Mouse (Mus musculus) liver, adult 2 months (tissue): ENCODE measurements at regions not wholly inside any gene's neighbourhood (a gene's known extent, or its start where the extent isn't known, plus 50 kb on each side); places are given as distances from the start of the nearest gene placed in this dataset.

Experiments
- DNase-seq: peaks from one replicate; pipeline ENCODE4 v3.0.0-alpha.2; 2011; ENCODE audit warnings: low read depth, low spot score; ENCODE audit errors: extremely low read depth
- H3K27ac ChIP-seq: fragments of 200-500 bp; replicated peaks from 2 replicates; pipeline ENCODE4 v1.5.1; 2012; ENCODE audit warnings: low read depth, mild to moderate bottlenecking, control low read depth, inconsistent platforms, low read length; ENCODE audit not compliant: insufficient read depth
- H3K27me3 ChIP-seq: fragments of 200-500 bp; 2 replicates; pipeline ENCODE4 v1.6.1; 2012; ENCODE audit warnings: mild to moderate bottlenecking, moderate library complexity, low read length, inconsistent platforms; ENCODE audit not compliant: control insufficient read depth, insufficient read depth
- H3K36me3 ChIP-seq: fragments of 200-500 bp; 2 replicates; pipeline ENCODE4 v1.6.1; 2012; ENCODE audit warnings: low read length, inconsistent platforms; ENCODE audit not compliant: control insufficient read depth, insufficient read depth
- H3K4me1 ChIP-seq: fragments of 200-500 bp; 2 replicates; pipeline ENCODE4 v1.6.1; 2011; ENCODE audit warnings: low read length; ENCODE audit not compliant: control insufficient read depth, insufficient read depth
- H3K4me3 ChIP-seq: fragments of 200-500 bp; 2 replicates; pipeline ENCODE4 v1.5.1; 2011; ENCODE audit warnings: low read depth, mild to moderate bottlenecking, control low read depth, low read length, moderate library complexity; ENCODE audit not compliant: insufficient read depth
- H3K79me2 ChIP-seq: fragments of 200-500 bp; 2 replicates; pipeline ENCODE4 v1.6.1; 2012; ENCODE audit warnings: inconsistent platforms, mild to moderate bottlenecking, low read length, moderate library complexity; ENCODE audit not compliant: control insufficient read depth, insufficient read depth
- H3K9ac ChIP-seq: fragments of 200-500 bp; 2 replicates; pipeline ENCODE4 v1.6.1; 2012; ENCODE audit warnings: low read depth, mild to moderate bottlenecking, control low read depth, inconsistent platforms, low read length
- CTCF ChIP-seq: fragments of 200-500 bp; IDR thresholded peaks from 2 replicates; pipeline ENCODE4 v1.5.1; 2011; ENCODE audit warnings: low read depth, low read length, control low read depth
- POLR2A ChIP-seq: fragments of 200-500 bp; IDR thresholded peaks from 2 replicates; pipeline ENCODE4 v1.6.1; 2011; ENCODE audit warnings: low read length, control low read depth; ENCODE audit not compliant: insufficient read depth; ENCODE audit errors: extremely low read depth
- WGBS: fragments of 180-500 bp; shearing (Covaris S2); methylation state at CpG from one replicate; pipeline ENCODE4 v1.1.7; 2018; 5-methylcytosine and 5-hydroxymethylcytosine counted together

DNA sequence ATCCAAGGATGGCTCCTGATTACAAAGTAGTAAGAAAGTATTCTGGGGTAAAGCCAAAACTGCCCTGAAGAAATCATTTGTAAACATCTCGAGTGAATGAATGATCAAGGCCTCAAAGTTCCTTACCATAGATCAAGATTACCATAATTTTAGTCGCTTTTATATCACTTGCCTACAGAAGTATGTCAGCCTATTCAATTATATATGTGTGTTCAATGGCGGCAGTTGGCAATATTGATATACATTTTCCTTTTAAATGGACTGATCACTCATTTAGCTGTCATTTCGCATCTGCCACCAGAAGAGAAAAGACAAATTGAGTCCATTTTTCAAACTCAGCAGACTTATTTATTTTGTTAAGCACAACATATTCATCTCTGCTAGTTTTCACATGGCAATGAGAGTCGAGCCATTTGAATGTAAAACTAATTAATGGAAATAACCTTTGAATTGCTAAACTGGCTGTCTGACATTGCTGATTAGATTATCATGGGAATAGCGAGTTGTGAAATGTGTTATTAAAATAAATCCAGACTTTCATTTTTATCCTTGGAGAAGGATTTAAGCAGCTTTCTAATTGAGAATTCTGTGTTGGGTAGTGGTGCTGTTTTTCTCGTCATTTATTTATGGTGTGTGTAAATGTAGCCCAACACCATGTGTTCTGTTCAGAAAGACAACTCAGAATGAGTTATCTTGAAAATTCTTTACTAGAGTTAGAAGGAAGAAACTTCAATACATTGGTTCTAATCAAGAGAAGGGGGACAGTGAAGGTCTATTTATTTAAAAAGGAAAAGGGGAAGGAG lies 350.6 kb upstream of the Clec14a start:
- WGBS, result 84% methylated on average over 7 of the region's 7 CpGs
- Histone ChIP-seq H3K4me3 (no peak overlapping the region), H3K27me3 (no peaks in the 10 kb centered on the region), H3K36me3 (no peaks in the 10 kb centered on the region), H3K9ac (no peak overlapping the region), H3K27ac (no peak overlapping the region), H3K4me1 (no peaks in the 10 kb centered on the region), H3K79me2 (no peaks in the 10 kb centered on the region)
- DNase-seq, result no peak
- TF ChIP-seq CTCF, result no peak
- no peak for TF ChIP-seq POLR2A

DNA sequence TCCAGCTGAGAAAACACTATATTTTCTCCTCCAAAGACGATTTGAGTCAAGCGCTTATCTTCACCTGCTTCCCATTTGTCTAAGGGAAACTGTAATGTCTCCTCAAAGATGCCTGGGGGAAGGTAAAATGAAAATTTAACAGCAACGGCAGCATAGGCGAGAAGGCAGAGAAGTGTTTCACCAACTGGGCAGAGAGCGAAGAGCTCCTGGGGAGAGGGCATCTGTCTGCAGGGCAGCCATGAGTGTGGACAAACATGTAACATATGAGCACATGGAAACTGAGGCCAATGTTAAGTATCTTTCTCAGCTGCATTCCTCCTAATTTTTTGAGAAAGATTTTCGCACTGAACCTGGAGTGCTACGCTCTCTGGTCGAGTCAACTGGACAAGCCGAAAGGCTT lies 325.7 kb upstream of the Clec14a start:
- Histone ChIP-seq H3K79me2 (no peaks in the 10 kb centered on the region), H3K9ac (no peak overlapping the region), H3K36me3 (no peaks in the 10 kb centered on the region), H3K4me1 (no peaks in the 10 kb centered on the region), H3K4me3 (no peak overlapping the region), H3K27me3 (no peaks in the 10 kb centered on the region), H3K27ac (no peak overlapping the region)
- WGBS, result 90% methylated on average over 9 of the region's 9 CpGs
- no peak for TF ChIP-seq POLR2A
- TF ChIP-seq CTCF, result no peak
- no peak for DNase-seq

DNA sequence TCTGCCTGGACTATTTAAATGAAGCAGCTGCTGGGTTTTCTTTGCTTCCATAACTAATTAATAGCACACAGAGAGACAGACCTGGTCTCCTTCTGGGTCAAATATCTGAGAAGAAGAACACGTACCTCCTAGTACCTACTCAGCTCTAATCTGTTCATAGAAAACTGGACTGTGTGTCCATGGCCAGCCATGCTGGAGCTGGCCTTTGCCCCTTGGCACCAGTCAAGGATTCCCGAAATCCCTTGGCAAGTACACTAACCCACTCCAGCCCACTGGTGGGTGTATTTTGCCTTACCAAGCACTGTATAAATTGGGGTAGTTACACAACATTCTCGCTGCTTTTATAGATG lies 322.4 kb upstream of the Clec14a start:
- Histone ChIP-seq H3K4me3 (no peak overlapping the region), H3K27ac (no peak overlapping the region), H3K4me1 (peaks cover 2% of the 10 kb centered on the region), H3K79me2 (no peaks in the 10 kb centered on the region), H3K9ac (no peak overlapping the region), H3K27me3 (no peaks in the 10 kb centered on the region), H3K36me3 (no peaks in the 10 kb centered on the region)
- 38% methylated on average over 3 of the region's 3 CpGs for WGBS
- TF ChIP-seq CTCF (no peak), POLR2A (no peak)
- peak; percentile 22 for DNase-seq

DNA sequence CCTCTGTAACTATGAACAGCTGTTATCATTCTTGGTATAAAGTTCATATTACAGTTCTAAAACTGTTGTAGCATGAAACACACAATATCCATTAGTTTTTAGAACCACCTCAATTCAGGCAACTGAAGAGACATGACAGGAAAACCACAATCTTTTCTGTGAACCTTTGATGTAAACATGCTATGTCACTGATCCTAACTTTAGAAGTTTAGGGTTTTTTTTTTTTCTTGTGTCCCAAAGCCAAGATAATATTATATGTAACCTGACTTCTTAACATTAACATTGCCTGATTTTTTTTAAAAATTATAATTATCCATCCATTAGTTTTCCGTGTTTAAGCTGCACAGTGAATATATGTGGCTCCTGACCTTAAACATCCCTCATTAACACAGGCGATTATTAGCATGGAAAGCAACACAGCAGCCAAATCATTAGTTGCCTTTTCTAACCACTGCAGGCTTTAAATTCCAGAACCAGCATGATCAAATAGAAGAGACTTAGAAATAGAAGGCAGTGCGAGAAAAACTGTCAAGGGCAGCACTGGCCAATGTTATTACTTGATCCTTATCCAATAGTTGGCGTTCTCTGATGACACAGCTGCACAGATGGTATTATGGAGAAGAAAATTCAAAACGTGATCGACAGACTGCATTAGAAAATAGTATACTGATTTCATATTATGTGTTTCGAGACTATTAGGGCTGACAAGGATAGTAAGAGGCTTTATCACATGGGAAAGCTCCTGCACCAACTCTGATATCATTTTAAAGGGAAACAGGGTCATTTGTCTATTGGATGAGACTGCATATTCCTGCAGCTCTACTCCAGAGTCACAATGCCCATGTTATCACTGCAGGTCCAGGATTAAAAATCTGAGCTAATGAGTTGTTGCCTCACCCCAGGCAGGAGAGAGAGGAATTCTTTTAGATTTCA lies 321.7 kb upstream of the Clec14a start:
- WGBS, result 70% methylated on average over 7 of the region's 7 CpGs

DNA sequence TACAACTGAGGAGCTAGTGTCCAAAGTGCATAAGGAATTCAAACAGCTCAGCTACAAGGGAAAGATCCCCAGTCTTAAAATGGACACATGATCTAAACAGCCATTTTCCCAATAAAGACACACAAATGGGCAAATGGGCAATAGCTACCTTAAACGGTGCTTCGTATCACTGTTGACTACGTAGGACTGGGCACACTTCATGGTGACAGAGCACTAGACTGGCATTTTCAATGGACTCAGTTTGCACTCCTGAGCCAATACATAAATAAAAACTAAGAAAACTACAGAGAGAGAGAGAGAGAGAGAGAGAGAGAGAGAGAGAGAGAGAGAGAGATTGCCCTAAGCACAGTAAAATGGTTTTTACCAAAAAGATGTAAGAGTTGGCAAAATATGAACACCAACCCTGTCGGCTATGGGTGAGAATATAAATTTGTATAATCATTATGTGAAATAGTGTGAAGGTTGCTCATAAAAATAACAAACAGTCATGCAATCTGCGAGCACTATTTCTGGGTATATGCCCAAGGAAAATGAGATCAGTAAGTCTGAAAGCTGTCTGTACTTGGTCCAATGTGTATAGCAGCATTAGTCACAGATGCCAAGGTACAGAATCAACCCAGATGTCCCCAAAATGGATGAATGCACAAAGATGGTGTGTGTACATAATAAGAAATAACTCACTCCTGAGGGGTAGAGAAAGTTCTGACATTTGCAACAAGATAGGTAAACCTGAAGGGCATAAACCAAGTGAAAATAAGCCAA lies 312.9 kb upstream of the Clec14a start:
- TF ChIP-seq POLR2A (no peak), CTCF (no peak)
- Histone ChIP-seq H3K27me3 (no peaks in the 10 kb centered on the region), H3K27ac (no peak overlapping the region), H3K4me3 (no peak overlapping the region), H3K36me3 (no peaks in the 10 kb centered on the region), H3K9ac (no peak overlapping the region), H3K4me1 (no peaks in the 10 kb centered on the region), H3K79me2 (no peaks in the 10 kb centered on the region)
- no peak for DNase-seq
- 90% methylated on average over 5 of the region's 5 CpGs for WGBS

More for the DNA sequence above, 321.7 kb upstream of the Clec14a start:
- Histone ChIP-seq H3K9ac (no peak overlapping the region), H3K79me2 (no peaks in the 10 kb centered on the region), H3K27ac (no peak overlapping the region), H3K4me1 (peaks cover 2% of the 10 kb centered on the region), H3K4me3 (no peak overlapping the region), H3K27me3 (no peaks in the 10 kb centered on the region), H3K36me3 (no peaks in the 10 kb centered on the region)
- no peak for TF ChIP-seq POLR2A
- TF ChIP-seq CTCF, result no peak
- no peak for DNase-seq
